ENCODE assay signal across 1 mouse cellular context in the genomic region with DNA sequence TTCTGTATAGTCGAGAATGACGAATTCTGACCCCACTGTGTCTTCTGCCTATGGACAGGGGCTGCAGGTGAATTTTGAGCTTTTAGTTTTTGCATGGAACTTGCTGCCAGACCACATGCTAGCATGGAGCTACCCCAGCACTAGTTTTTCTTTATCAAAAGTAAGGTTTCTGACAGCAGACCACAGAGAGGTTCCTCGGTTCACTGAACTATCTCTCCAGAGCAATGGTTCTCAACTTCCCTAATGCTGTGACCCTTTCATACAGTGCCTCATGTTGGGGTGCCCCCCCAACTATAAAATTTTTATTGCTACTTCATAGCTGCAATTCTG.
TF ChIP-seq lines count a peak whose summit lies in the region.

No protein-coding gene starts in this region.

TF ChIP-seq in MEL, 35 proteins besides CTCF, POLR2A, EP300 and RAD21 (continued from another document):
- TF ChIP-seq MYC (IDR thresholded peaks at IDR 0.05; ENCODE audit: low read depth, low read length) (peak; percentile 97), TBP (IDR thresholded peaks at IDR 0.05; ENCODE audit: low read depth, low read length) (peak; percentile 58; the same call in 1 of the 2 replicates), RCOR1 (IDR thresholded peaks at IDR 0.05; ENCODE audit: low read depth, low read length) (peak; percentile 72; the same call in 1 of the 2 replicates), TCF12 (IDR thresholded peaks at IDR 0.05; ENCODE audit: low read depth, low read length) (peak; percentile 86), MXI1 (IDR thresholded peaks at IDR 0.05; ENCODE audit: low read depth, low read length) (peak; percentile 95), BHLHE40 (IDR thresholded peaks at IDR 0.05; ENCODE audit: borderline replicate concordance, low read depth, low read length) (no peak), MYB (IDR thresholded peaks at IDR 0.05; ENCODE audit: low read depth, low read length) (no peak), MAX (IDR thresholded peaks at IDR 0.05; ENCODE audit: low read length) (peak; percentile 91), ZNF384 (IDR thresholded peaks at IDR 0.05; ENCODE audit: low read depth, low read length) (peak; percentile 24; the same call in 1 of the 2 replicates), E2F4 (IDR thresholded peaks at IDR 0.05; ENCODE audit: borderline replicate concordance, low read depth, low read length) (no peak), TAL1 (IDR thresholded peaks at IDR 0.05; ENCODE audit: low read length) (peak; percentile 68), GATA1 (IDR thresholded peaks at IDR 0.05; ENCODE audit: low read depth, low read length) (peak; percentile 89), CHD1 (IDR thresholded peaks at IDR 0.05; ENCODE audit: low read depth, low read length) (peak; percentile 88; the same call in 1 of the 2 replicates), ETS1 (IDR thresholded peaks at IDR 0.05; ENCODE audit: low read depth, low read length) (peak; percentile 83), SIN3A (IDR thresholded peaks at IDR 0.05; ENCODE audit: low read length) (peak; percentile 90)
